Mouse (Mus musculus) lung, adult 2 months (tissue): Measurements from ENCODE around the gene Eed.

ENCODE experiments used
- CTCF ChIP-seq: fragments of 200-500 bp; IDR thresholded peaks from 2 replicates; pipeline ENCODE4 v1.5.1; 2011; ENCODE audit warnings: mild to moderate bottlenecking, low read length, control low read depth; ENCODE audit not compliant: insufficient read depth
- POLR2A ChIP-seq: fragments of 200-500 bp; IDR thresholded peaks from 2 replicates; pipeline ENCODE4 v1.6.1; 2011; ENCODE audit warnings: low read depth, mild to moderate bottlenecking, control low read depth, low read length, borderline replicate concordance; ENCODE audit errors: extremely low read depth

- TF ChIP-seq CTCF (no peak), POLR2A (no peak)
These were observed 35.7 kb upstream of the Eed start for GRCm38 (mm10) chr7:90016459-90016858.
